Mouse (Mus musculus) forebrain, embryonic 16.5 days (tissue): ENCODE results near the gene Fibp. TPM values are rescaled to one million over a fixed set of nuclear protein-coding genes. Genes with fewer than 3 reads are reported as not detected.

Source experiments
- ATAC-seq: fragments of 200-750 bp; cut with Nextera tagmentation; 2 replicates; pipeline ENCODE4 v1.8.0; 2017; ENCODE audit warnings: mild to moderate bottlenecking, moderate library complexity
- H3K27ac ChIP-seq: fragments of 300-500 bp; sonication (generic); 2 replicates; pipeline ENCODE4 v1.5.1; 2014; ENCODE audit warnings: low read length, control low read depth
- H3K27me3 ChIP-seq: fragments of 300-500 bp; sonication (generic); replicated peaks from 2 replicates; pipeline ENCODE4 v1.6.1; 2014; ENCODE audit warnings: low read length; ENCODE audit not compliant: control insufficient read depth, insufficient read depth
- H3K36me3 ChIP-seq: fragments of 300-500 bp; sonication (generic); 2 replicates; pipeline ENCODE4 v1.6.1; 2014; ENCODE audit not compliant: control insufficient read depth, insufficient read depth
- H3K4me1 ChIP-seq: fragments of 300-500 bp; sonication (generic); replicated peaks from 2 replicates; pipeline ENCODE4 v1.6.1; 2014; ENCODE audit warnings: low read length; ENCODE audit not compliant: control insufficient read depth, insufficient read depth
- H3K4me2 ChIP-seq: fragments of 300-500 bp; sonication (generic); 2 replicates; pipeline ENCODE4 v1.6.1; 2014; ENCODE audit warnings: mild to moderate bottlenecking, low read length, control low read depth
- H3K4me3 ChIP-seq: fragments of 300-500 bp; sonication (generic); replicated peaks from 2 replicates; pipeline ENCODE4 v1.5.1; 2014; ENCODE audit warnings: mild to moderate bottlenecking, low read length, control low read depth
- H3K9ac ChIP-seq: fragments of 300-500 bp; sonication (generic); replicated peaks from 2 replicates; pipeline ENCODE4 v1.6.1; 2014; ENCODE audit warnings: low read depth, low read length, control low read depth
- H3K9me3 ChIP-seq: fragments of 300-500 bp; sonication (generic); 2 replicates; pipeline ENCODE4 v1.6.1; 2016; ENCODE audit warnings: low read length; ENCODE audit not compliant: control insufficient read depth
- WGBS: fragments of 180-500 bp; shearing (Covaris S2); extraction: QIAGEN DNeasy Blood & Tissue Kit; methylation state at CpG from one replicate; pipeline ENCODE4 v1.1.7; 2014; 5-methylcytosine and 5-hydroxymethylcytosine counted together
- polyA plus RNA-seq: library from polyadenylated mRNA; unstranded; fragments of >200 nt; fragmentation: Nextera tagmentation; extraction: Ambion mirVana; gene quantifications from 2 replicates; pipeline ENCODE4 v1.2.1, GENCODE M21; 2015

Gene Fibp
- polyA plus RNA-seq, 1 experiment from 2014 or later = 185 TPM

- Histone ChIP-seq H3K36me3 (no peaks in the 10 kb centered on the region), H3K27ac (no peak within 1 kb of the TSS), H3K9ac (peak within 1 kb of the TSS; percentile 47), H3K4me1 (peaks cover 16% of the 10 kb centered on the region), H3K27me3 (peaks cover 39% of the 10 kb centered on the region), H3K9me3 (no peaks in the 10 kb centered on the region), H3K4me2 (peak within 1 kb of the TSS; percentile 96), H3K4me3 (peak within 1 kb of the TSS; percentile 59)
- under 1% methylated on average over 70 of the region's 70 CpGs for WGBS
- peak; percentile 77 for ATAC-seq
Observed at GRCm38 (mm10) chr19:5447515-5448353, 12.7 kb upstream of the Fibp start, which contains the start of gene Fosl1. Fosl1 (plus strand) TSS chr19:5447547.

DNA sequence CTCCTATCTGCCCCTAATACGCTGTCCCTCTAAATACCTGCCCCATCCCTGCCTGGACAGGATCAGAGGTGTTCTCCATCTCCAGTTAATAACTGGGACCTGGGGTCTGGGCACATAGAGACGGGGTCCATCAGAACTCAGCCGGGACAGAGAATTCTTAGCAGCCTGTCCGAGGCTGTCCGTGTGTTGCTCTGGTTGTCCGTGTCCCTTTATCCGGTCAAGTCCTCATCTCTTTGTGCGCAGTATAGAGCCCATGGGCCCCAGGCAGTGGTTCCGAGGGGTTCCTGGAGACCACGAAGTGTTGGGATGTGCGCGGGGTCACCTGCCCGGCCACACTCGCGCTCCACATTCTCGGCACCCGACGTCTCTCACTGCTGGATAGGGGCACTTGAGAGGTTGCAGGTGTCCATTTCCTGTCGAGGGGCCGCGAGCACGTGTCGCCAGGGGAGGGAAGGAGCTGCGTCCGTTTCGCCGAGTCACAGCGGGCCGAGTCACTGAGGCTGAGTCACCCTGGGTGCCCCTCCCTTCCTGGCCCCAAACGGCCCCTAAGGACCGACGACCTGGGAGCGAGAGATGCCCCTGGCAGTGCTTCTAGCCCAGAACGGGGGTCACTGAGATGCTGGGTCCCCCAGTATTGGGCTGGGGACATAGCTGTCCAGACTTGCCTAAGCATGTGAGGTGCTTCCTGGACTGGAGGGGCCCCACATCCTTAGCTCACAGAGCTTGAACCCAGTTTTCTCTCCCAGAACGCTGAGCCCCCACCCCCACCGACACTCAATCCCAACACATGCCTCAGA lies 11.9 kb upstream of the Fibp start:
- peaks cover 16% of the 10 kb centered on the region for H3K4me1 ChIP-seq
- H3K27ac ChIP-seq = no peak overlapping the region
- peaks cover 39% of the 10 kb centered on the region for H3K27me3 ChIP-seq
- WGBS = 8% methylated on average over 36 of the region's 36 CpGs
- H3K9ac ChIP-seq = no peak overlapping the region
- no peaks in the 10 kb centered on the region for H3K36me3 ChIP-seq
- H3K4me3 ChIP-seq = peak overlapping the region; percentile 59
- peak overlapping the region; percentile 96 for H3K4me2 ChIP-seq
- ATAC-seq = no peak
- no peaks in the 10 kb centered on the region for H3K9me3 ChIP-seq

GRCm38 (mm10) chr19:5449673-5450072 lies 10.7 kb upstream of the Fibp start:
- Histone ChIP-seq H3K36me3 (0 out of 2 replicates have a peak, but pooled peaks cover 2% of the 10 kb centered on the region), H3K4me1 (peaks cover 17% of the 10 kb centered on the region), H3K9me3 (no peaks in the 10 kb centered on the region), H3K4me2 (no peak overlapping the region), H3K27ac (no peak overlapping the region), H3K4me3 (no peak overlapping the region), H3K9ac (no peak overlapping the region), H3K27me3 (peaks cover 37% of the 10 kb centered on the region)
- no peak for ATAC-seq
- 88% methylated on average over 3 of the region's 3 CpGs for WGBS

DNA sequence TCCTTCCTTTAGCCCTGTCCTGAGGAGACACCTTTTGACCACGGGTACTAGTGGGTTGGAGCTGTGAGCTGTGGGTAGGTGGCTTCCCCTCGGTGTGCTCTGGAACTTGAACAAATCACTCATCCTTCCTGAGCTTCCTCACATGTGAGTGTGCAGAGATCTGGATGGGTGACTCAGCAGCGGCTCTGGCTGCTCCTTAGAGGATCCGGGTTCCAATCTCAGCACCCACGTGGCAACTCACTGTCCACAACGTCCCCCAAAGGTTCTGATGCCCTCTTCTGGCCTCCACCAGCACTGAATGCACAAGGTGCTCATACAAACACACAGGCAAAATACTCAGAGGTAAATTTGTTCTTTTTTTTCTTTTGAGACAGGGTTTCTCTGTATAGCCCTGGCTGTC lies 8.6 kb upstream of the Fibp start:
- Histone ChIP-seq H3K27ac (no peak overlapping the region), H3K27me3 (peaks cover 33% of the 10 kb centered on the region), H3K4me1 (peaks cover 37% of the 10 kb centered on the region), H3K9me3 (no peaks in the 10 kb centered on the region), H3K4me3 (no peak overlapping the region), H3K36me3 (0 out of 2 replicates have a peak, but pooled peaks cover 2% of the 10 kb centered on the region), H3K9ac (no peak overlapping the region), H3K4me2 (no peak overlapping the region)
- WGBS = 83% methylated on average over 6 of the region's 6 CpGs
- ATAC-seq = no peak

- Histone ChIP-seq H3K4me1 (peaks cover 36% of the 10 kb centered on the region), H3K27ac (no peak overlapping the region), H3K36me3 (0 out of 2 replicates have a peak, but pooled peaks cover 2% of the 10 kb centered on the region), H3K27me3 (peaks cover 5% of the 10 kb centered on the region), H3K9me3 (no peaks in the 10 kb centered on the region), H3K9ac (peak overlapping the region; percentile 23; the same call in 1 of the 2 replicates), H3K4me3 (no peak overlapping the region), H3K4me2 (peak overlapping the region; percentile 76)
- no peak for ATAC-seq
- 85% methylated on average over 12 of the region's 12 CpGs for WGBS
Observed at GRCm38 (mm10) chr19:5455037-5455436, 5.4 kb upstream of the Fibp start.

DNA sequence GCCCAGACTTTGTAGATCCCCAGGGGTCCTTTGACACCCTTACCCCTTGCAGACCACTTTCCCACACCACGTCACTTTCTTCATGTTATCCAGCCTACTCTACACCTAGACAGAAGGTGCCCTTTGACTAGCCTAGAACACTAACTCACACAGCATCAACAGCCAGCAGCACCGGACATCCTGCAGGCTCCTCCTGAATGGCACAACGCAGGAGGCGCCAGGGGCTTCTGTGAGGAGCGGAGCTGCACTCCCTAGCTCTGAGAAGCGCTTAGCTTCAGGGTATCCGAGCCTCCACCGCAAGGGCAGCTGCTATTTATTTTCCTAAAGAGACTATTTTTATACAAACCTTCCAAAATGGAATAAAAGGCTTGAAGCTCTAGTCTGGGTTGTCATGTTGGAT lies 4.8 kb upstream of the Fibp start:
- ATAC-seq = no peak
- WGBS = 66% methylated on average over 8 of the region's 8 CpGs
- no peak overlapping the region for H3K27ac ChIP-seq

DNA sequence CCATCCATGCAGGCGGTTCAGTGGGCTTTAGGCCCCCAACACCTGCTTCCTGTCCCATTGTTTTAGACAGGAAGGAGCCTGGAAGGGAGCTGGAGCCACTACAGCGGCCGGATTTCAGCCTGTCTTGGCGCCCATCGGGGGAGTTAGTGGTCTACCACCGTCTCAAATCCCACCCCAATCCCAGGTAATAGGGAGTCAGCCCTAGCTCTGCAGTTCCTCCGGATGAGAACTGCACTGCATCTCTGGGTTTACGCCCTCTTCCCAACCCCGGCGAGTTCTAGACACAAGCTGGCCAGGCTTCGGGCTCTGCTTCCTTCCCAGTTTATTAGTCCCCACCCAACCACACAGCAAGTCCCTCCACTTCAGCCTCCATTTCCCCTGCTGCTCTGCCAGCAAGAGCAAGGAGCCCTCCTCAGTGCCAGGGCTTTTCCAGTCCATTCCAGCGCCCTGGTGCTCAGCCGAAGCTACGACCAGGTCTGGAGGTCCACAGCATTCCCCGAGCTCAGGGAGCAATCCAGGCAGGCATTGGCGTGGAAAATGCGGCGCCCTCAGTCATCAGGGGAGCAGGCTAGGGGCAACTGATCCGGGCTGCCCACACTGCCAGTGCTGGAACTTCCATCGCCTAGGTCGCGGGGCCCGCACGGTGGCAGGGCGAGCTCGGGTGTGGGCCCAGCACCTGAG lies 4.0 kb upstream of the Fibp start:
- peak overlapping the region; percentile 81 for H3K4me3 ChIP-seq
- 1% methylated on average over 26 of the region's 26 CpGs for WGBS

More for the DNA sequence above, 4.8 kb upstream of the Fibp start:
- H3K9ac ChIP-seq = peak overlapping the region; percentile 23; the same call in 1 of the 2 replicates
- peak overlapping the region; percentile 76 for H3K4me2 ChIP-seq
- H3K27me3 ChIP-seq = peaks cover 2% of the 10 kb centered on the region; the same call in 1 of the 2 replicates
- 0 out of 2 replicates have a peak, but pooled peaks cover 2% of the 10 kb centered on the region for H3K36me3 ChIP-seq
- H3K4me3 ChIP-seq = peak overlapping the region; percentile 81
- H3K4me1 ChIP-seq = peaks cover 38% of the 10 kb centered on the region
- H3K9me3 ChIP-seq = no peaks in the 10 kb centered on the region

GRCm38 (mm10) chr19:5456922-5457745 lies 3.3 kb upstream of the Fibp start:
- Histone ChIP-seq H3K27me3 (peaks cover 2% of the 10 kb centered on the region; the same call in 1 of the 2 replicates), H3K4me3 (peak overlapping the region; percentile 81), H3K9ac (peak overlapping the region; percentile 87), H3K4me2 (peak overlapping the region; percentile 76), H3K27ac (peak overlapping the region; percentile 95), H3K36me3 (0 out of 2 replicates have a peak, but pooled peaks cover 2% of the 10 kb centered on the region), H3K9me3 (no peaks in the 10 kb centered on the region), H3K4me1 (peaks cover 49% of the 10 kb centered on the region)
- ATAC-seq = peak; percentile 95
- WGBS = under 1% methylated on average over 70 of the region's 70 CpGs

More for the DNA sequence above, 4.0 kb upstream of the Fibp start:
- ATAC-seq = no peak; the same call in 1 of the 2 replicates
- Histone ChIP-seq H3K27me3 (peaks cover 2% of the 10 kb centered on the region; the same call in 1 of the 2 replicates), H3K36me3 (0 out of 2 replicates have a peak, but pooled peaks cover 2% of the 10 kb centered on the region), H3K9ac (peak overlapping the region; percentile 87), H3K27ac (peak overlapping the region; percentile 95), H3K9me3 (no peaks in the 10 kb centered on the region), H3K4me2 (peak overlapping the region; percentile 76), H3K4me1 (peaks cover 43% of the 10 kb centered on the region)
